Mouse (Mus musculus) kidney, adult 18-20 months (tissue): ENCODE measurements around the gene Kcnk4.
A peak's percentile ranks its signal among the peaks of the same experiment; 100 is the strongest.
"Not testable (repeated sequence)": the region's sequence is repeated elsewhere in the genome, so short reads cannot be mapped to it uniquely, and the experiment has no call there.

Experiments used
- DNase-seq: peaks from one replicate; pipeline ENCODE4 v3.0.0; 2021

Kcnk4 gene

GRCm38 (mm10) chr19:6913991-6914390, 20.3 kb downstream of the Kcnk4 start:
- DNase-seq: no peak

DNA sequence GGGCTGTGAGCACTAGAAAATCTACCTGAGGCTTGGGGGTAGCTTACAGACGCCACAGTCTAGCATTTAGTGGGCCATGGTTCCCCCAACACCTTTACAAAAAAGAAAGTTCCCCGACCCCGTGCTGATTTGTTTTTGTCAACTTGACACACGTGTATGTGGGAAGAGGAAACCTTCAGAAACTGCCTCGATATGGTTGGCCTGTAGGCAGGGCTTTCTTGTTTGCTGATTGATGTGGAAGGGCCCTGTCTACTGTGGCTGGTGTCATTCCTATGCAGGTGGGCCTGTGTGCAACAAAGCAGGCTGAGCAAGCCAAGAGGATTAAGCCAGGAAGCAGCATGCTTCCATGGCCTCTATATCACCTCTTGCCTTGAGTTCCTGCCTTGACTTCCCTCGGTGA, 21.3 kb downstream of the Kcnk4 start:
- no peak for DNase-seq

DNA sequence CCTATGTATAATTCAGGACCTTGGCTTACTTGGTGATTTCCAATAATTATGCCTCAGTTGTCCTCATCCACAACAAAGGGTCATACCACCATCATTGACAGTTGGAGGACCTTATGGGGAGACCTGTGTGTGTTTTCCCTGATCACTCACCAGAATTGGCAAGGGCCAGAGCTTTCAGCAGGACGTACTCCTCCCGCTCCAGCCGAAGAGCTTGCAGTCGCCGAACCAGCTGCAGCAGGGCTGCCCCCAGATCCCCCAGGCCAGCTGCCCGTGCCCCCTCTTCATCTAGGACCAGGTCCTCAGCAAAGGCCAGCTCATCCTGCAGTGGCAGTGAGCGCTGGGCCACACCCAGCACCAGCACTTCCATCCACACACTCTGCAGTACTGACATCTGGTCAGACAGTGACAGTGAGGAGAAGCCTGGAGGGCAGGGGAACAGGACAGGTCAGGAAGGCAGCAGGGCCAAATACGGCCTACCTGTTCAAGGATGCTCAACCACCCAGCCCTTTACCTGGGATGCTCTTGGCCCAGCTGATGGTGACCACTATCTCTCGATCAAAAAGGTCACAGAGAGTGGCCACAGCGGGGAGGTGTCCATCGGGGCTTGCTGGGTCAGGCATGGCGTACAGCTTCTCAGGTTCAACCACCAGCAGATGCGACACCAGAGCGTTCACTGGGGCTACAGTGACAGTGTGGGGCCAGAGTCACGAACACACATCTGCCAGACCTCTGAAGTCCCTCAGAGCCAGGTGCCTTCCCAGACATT, 21.9 kb downstream of the Kcnk4 start:
- DNase-seq: no peak

- no peak for DNase-seq
These were observed 22.9 kb downstream of the Kcnk4 start for GRCm38 (mm10) chr19:6911101-6912074.

- DNase-seq: not testable (repeated sequence)
These were observed 24.0 kb downstream of the Kcnk4 start for GRCm38 (mm10) chr19:6910306-6910705.

GRCm38 (mm10) chr19:6909507-6910289, 24.6 kb downstream of the Kcnk4 start, which contains the start of the genes Trmt112 and Prdx5:
Gene Trmt112, plus strand, starts transcription at chr19:6909698.
Gene Prdx5, minus strand, starts transcription at chr19:6910106.
- peak; percentile 91 for DNase-seq

DNA sequence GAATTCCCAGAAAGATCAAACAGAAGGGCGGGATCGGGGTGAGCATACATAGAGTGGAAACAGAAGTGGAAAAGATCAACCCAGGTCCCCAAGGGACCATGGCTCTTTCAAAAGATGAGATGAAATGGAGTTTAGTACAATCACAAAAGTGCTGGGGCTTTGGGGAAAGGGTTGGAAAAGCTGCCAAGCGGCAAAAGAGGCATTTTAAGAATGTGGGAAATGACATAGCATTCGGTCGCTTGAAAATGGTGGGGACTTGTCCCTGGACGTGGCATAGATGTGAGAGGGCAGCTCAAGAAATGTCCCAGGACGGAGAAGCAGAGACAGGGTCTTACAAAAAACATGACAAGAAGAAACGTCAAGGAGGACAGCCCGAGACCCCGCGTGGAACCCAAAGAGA, 25.3 kb downstream of the Kcnk4 start:
- no peak for DNase-seq

DNA sequence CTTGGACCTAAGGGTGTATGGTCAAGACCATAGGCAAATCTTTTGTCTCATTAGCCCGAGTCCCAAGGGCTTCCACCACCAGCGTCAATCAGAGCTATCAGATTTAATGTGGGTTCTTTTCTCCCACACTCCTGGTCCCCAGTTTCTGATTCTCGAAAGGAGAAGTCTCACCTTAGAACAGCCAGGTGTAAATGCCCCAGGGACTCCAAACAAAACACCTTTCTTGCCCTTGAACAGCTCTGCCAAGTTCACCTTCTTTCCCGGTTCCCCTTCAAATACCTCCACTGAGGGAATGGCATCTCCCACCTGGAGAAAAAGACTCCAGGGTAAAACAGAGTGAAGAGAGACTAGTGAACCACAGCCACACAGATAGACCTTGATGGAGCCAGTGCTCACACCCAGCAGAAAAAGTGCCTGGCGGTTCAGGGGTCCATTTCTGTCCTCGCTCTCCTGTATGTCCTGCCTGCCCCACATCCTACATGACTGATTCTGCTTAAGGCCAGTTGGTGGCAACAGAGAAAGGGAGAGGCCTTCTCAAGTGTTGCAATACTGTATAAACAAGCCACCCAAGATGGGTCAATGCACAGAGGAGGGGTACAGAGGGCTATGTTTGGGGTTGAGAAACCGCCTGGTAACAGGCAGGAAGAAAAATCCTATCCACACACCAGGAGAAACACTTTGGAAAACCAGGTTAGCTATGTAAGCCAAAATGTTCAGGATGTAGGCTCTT, 26.3 kb downstream of the Kcnk4 start:
- peak; percentile 62 for DNase-seq

- DNase-seq: no peak
These were observed 27.2 kb downstream of the Kcnk4 start for GRCm38 (mm10) chr19:6907094-6907493.

DNA sequence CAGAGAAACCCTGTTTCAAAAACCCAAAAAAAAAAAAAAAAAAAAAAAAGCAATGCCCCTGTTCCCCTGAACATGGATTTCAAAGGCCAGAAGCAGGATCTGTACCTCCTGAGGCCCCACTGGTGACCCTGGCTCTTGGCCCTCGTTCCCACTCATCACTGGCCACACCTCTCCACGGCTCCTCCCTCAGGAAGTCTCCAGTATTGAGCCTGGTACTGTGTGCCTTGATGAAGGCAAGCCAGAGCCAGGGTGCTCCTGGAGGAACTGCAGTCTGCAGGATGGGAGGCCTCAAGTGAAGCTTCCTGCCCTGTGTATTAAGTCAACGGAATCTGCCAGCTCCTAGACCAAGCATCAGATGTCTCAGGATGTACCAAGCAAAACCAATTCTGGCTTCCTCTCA, 28.1 kb downstream of the Kcnk4 start:
- peak; percentile 65 for DNase-seq

DNA sequence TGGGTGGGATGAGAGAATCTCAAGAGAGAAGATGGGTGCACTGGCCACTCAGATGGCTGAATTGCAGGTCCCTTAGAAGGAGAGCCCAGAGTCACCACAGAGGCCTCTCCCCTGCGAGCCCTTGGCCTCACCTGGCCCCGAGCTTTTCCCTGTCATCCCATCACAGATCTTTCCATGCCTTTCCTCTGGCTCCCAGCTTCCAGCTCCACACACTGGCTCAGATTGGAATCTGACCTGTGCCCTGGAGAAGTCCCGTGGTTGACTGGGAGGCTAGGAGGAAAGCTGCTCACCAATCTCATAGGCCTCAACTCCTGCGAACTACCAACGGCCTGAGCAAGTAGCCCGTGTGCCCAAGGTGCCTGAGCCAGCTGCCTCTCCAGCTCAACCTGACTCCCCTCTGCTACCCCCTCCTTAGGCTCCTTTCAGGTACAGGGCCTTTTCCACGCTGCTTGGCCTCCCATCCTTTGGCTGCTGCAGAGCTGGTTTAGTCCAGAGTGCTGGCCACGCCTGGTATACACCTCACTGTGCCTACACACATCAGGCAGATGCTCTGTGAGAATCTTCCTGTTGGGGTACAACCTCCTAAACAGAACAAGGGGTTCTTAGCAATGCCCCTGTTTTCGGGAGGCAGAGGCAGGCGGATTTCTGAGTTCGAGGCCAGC, 28.7 kb downstream of the Kcnk4 start:
- no peak for DNase-seq

- peak; percentile 77 for DNase-seq
These were observed 29.5 kb downstream of the Kcnk4 start for GRCm38 (mm10) chr19:6904846-6905245.

GRCm38 (mm10) chr19:6903031-6903430, 31.3 kb downstream of the Kcnk4 start:
- peak; percentile 60 for DNase-seq

- no peak for DNase-seq
These were observed 34.7 kb downstream of the Kcnk4 start for GRCm38 (mm10) chr19:6899641-6900040.

- not testable (repeated sequence) for DNase-seq
These were observed 38.6 kb downstream of the Kcnk4 start for GRCm38 (mm10) chr19:6895608-6896305.

DNA sequence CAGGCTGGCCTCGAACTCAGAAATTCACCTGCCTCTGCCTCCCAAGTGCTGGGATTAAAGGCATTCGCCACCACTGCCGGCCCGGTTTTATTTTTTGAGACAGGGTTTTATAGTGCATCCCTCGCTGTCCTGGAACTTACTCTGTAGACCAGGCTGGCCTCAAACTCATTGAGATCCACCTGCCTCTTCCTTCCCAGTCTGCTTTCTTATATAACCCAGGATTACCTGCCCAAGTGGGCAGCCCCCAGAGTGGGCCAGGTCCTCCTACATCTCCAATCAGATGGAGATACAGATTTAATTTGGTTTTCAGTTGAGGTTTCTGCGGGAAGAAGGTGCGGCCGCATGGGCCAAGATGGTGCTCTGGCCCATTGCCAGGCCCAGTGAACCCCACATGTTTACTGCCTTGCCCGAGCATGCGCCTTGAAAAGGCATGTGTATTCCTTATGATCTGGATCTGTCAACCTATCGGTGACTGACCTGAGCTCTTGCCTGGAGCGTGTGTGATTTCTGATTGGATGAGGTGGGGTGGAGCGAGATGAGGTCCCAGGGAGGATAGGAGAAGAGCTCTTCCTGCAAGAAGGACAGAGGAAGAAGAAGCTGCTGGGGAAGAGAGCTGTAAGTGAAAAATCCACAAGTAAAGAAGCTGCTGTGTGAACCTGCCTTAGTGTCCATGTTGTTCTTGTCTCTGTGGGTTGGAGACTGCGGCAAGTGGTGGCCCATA, 40.4 kb downstream of the Kcnk4 start:
- DNase-seq: no peak

GRCm38 (mm10) chr19:6892512-6892911, 41.8 kb downstream of the Kcnk4 start:
- no peak for DNase-seq

DNA sequence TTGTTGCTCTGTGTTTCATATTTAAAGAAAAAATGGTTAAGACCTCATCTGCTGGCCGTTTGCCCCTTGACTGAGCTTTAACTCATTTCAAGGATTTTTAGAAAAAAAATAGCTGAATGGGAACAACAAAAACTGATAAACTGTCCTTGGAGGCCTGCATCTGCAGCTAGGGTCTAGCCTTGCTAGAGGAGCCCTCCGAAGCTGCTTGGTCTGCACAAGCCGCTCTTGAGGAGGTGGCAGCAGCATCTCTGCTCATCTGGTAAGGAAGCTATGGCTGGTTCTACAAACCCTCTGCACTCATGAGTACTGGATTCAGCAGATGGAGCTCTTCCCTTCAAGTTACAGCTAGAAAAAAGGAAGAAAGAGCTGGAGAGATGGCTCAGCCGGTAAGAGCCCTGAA, 56.4 kb downstream of the Kcnk4 start:
- no peak for DNase-seq

DNA sequence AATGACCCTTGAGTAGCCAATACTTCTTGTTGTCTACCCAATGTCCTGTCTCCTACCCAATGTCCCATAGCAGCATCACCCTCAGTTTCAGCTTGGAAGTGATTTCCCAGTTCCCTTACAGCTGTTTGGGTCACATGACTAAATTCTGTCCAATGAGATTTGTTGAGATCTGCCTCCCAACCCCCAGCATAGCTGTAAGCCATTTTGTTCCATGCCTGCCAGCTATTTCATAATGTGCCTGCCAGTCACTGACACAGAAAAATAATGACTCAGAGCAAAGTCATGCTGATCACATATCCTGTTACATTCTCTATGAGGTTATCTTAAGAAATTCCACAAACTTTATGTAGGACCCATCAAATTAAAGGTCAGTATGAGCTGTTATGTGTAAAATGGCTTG, 57.5 kb downstream of the Kcnk4 start:
- no peak for DNase-seq

DNA sequence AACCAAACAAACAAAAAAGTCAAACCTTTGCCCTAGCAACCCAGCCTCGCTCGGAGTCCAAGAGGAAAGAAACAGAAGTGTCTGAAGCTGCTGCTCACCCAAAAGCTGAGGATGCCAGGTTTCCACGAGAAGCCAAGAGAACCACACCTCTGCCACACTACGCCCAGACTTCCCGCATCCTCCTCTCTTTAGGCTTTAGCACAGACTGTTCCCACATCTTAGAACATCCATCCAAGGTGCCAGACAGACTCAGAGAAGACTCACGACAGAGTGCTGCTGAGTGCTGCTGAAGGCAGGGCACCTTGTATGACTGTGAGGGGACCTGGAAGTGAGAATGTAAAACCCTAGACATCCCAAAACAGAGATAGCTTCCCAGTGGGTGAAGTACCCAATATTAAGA, 58.5 kb downstream of the Kcnk4 start:
- no peak for DNase-seq
